Mouse (Mus musculus): ENCODE measurements at regions not wholly inside any gene's neighbourhood (a gene's known extent, or its start where the extent isn't known, plus 50 kb on each side); places are given as distances from the start of the nearest gene placed in this dataset.

GRCm38 (mm10) chr6:94818220-94818619 is 118.3 kb upstream of the Lrig1 start:
- no peak for DNase-seq (ENCODE audit: extremely low spot score, low spot score)

GRCm38 (mm10) chr6:94816161-94816560 is 116.2 kb upstream of the Lrig1 start:
- DNase-seq (ENCODE audit: extremely low spot score, low spot score) = no peak

GRCm38 (mm10) chr6:94814711-94815110 is 114.8 kb upstream of the Lrig1 start:
- DNase-seq (ENCODE audit: extremely low spot score, low spot score) = peak; percentile 36

GRCm38 (mm10) chr6:94813481-94814148 is 113.7 kb upstream of the Lrig1 start:
- no peak for DNase-seq (ENCODE audit: extremely low spot score, low spot score)

- no peak for DNase-seq (ENCODE audit: extremely low spot score, low spot score)
These were observed 111.9 kb upstream of the Lrig1 start for GRCm38 (mm10) chr6:94811846-94812245.

- DNase-seq (ENCODE audit: extremely low spot score, low spot score) = no peak
These were observed 107.3 kb upstream of the Lrig1 start for GRCm38 (mm10) chr6:94807216-94807615.

- DNase-seq (ENCODE audit: extremely low spot score, low spot score) = peak; percentile 78
These were observed 106.7 kb upstream of the Lrig1 start for GRCm38 (mm10) chr6:94806481-94807160.

GRCm38 (mm10) chr6:94805685-94806084 is 105.7 kb upstream of the Lrig1 start:
- no peak for DNase-seq (ENCODE audit: extremely low spot score, low spot score)

GRCm38 (mm10) chr6:94804284-94804815 is 104.4 kb upstream of the Lrig1 start:
- DNase-seq (ENCODE audit: extremely low spot score, low spot score) = no peak

GRCm38 (mm10) chr6:94801039-94801438 is 101.1 kb upstream of the Lrig1 start:
- peak; percentile 49 for DNase-seq (ENCODE audit: extremely low spot score, low spot score)

GRCm38 (mm10) chr6:94798545-94799211 is 98.7 kb upstream of the Lrig1 start:
- DNase-seq (ENCODE audit: extremely low spot score, low spot score) = no peak

- no peak for DNase-seq (ENCODE audit: extremely low spot score, low spot score)
These were observed 95.5 kb upstream of the Lrig1 start for GRCm38 (mm10) chr6:94795442-94795841.

- DNase-seq (ENCODE audit: extremely low spot score, low spot score) = no peak
These were observed 93.6 kb upstream of the Lrig1 start for GRCm38 (mm10) chr6:94793555-94793954.

- DNase-seq (ENCODE audit: extremely low spot score, low spot score) = no peak
These were observed 92.4 kb upstream of the Lrig1 start for GRCm38 (mm10) chr6:94792312-94792711.

GRCm38 (mm10) chr6:94789308-94789763 is 89.4 kb upstream of the Lrig1 start:
- DNase-seq (ENCODE audit: extremely low spot score, low spot score) = no peak

- DNase-seq (ENCODE audit: extremely low spot score, low spot score) = no peak
These were observed 83.5 kb upstream of the Lrig1 start for GRCm38 (mm10) chr6:94783471-94783870.

GRCm38 (mm10) chr6:94780621-94781020 is 80.7 kb upstream of the Lrig1 start:
- DNase-seq (ENCODE audit: extremely low spot score, low spot score) = no peak

GRCm38 (mm10) chr6:94779854-94780253 is 79.9 kb upstream of the Lrig1 start:
- DNase-seq (ENCODE audit: extremely low spot score, low spot score) = no peak

- no peak for DNase-seq (ENCODE audit: extremely low spot score, low spot score)
These were observed 79.3 kb upstream of the Lrig1 start for GRCm38 (mm10) chr6:94779213-94779612.

GRCm38 (mm10) chr6:94778797-94779196 is 78.8 kb upstream of the Lrig1 start:
- no peak for DNase-seq (ENCODE audit: extremely low spot score, low spot score)

- peak; percentile 39 for DNase-seq (ENCODE audit: extremely low spot score, low spot score)
These were observed 76.6 kb upstream of the Lrig1 start for GRCm38 (mm10) chr6:94776585-94776984.

GRCm38 (mm10) chr6:94774871-94775270 is 74.9 kb upstream of the Lrig1 start:
- no peak for DNase-seq (ENCODE audit: extremely low spot score, low spot score)
